Mouse (Mus musculus): ENCODE data around the gene Nemp1. TPM values are rescaled to one million over a fixed set of nuclear protein-coding genes. Genes with fewer than 3 reads are reported as not detected.

The Nemp1 gene
- polyA plus RNA-seq, 1 experiment from 2014 or later = 9.9 TPM

GRCm38 (mm10) chr10:127739083-127739660 lies 72.5 kb downstream of the Nemp1 start, which contains the start of gene Zbtb39:
Gene Zbtb39 (plus strand): TSS chr10:127739538.
- H3K4me3 ChIP-seq = peak within 1 kb of the TSS; percentile 100
- peaks cover 16% of the 10 kb centered on the region; the same call in 1 of the 2 replicates for H3K9me3 ChIP-seq
- peaks cover 13% of the 10 kb centered on the region for H3K27me3 ChIP-seq (ENCODE audit: poor library complexity, severe bottlenecking)
- WGBS = under 1% methylated on average over 59 of the region's 61 CpGs
- H3K36me3 ChIP-seq (replicated peaks) = peaks cover 33% of the 10 kb centered on the region
- H3K4me1 ChIP-seq = peaks cover 18% of the 10 kb centered on the region
- DNase-seq (ENCODE audit: extremely low spot score, low spot score) = peak; percentile 72
- peak within 1 kb of the TSS; percentile 97 for H3K27ac ChIP-seq

DNA sequence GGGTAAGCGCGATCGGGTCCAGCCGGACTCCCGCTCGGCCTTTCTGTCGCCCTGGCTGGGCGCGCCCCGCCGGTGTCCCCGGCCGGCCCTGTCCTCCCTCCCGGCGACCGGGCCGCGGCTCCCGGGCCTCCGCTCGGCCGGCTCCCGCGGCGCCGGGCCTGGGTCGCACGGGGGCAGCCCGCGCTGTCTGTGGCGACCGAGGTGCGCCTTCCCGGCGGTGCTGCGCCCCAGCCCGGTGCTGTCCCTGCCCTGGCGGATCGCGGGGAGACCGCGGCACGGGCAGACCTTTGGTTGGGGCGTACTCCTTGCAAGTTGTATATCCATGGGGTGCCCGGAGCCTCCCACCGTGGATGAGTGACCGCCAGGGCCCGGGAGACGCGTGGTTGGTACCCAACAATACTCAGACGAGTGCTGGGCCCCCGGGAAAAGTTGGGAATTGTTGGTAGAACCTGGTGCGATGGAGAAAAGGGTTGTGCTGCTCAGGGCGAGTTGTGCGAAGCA lies 73.0 kb downstream of the Nemp1 start:
- DNase-seq (ENCODE audit: extremely low spot score, low spot score) = peak; percentile 59
- peaks cover 38% of the 10 kb centered on the region for H3K36me3 ChIP-seq (replicated peaks)
- under 1% methylated on average over 55 of the region's 55 CpGs for WGBS
- peaks cover 11% of the 10 kb centered on the region for H3K27me3 ChIP-seq (ENCODE audit: poor library complexity, severe bottlenecking)
- H3K9me3 ChIP-seq = peaks cover 16% of the 10 kb centered on the region; the same call in 1 of the 2 replicates
- H3K4me3 ChIP-seq = peak overlapping the region; percentile 100
- peaks cover 18% of the 10 kb centered on the region for H3K4me1 ChIP-seq
- H3K27ac ChIP-seq = peak overlapping the region; percentile 97

GRCm38 (mm10) chr10:127744661-127745060 lies 78.0 kb downstream of the Nemp1 start:
- H3K36me3 ChIP-seq (replicated peaks) = peaks cover 81% of the 10 kb centered on the region

DNA sequence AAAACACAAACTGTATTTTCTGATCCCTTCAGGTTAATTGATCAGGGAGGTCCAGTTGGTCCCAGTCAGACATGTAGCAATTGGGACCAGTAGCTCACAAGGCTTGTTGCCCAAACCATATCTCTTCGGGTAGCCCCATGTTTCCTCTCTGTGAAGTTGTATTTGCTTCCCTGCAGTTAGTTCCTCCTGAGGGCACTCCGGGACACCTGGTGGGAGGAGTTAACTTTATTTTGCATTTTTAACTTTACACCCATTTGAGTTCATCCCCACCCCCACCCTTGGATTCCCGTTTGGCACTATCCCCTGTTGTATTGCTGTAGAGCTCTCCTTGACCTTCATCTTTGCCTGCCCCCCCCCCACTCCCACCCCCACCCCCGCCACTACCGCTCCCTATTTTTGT lies 79.2 kb downstream of the Nemp1 start:
- H3K9me3 ChIP-seq = peaks cover 11% of the 10 kb centered on the region; the same call in 1 of the 2 replicates

More at GRCm38 (mm10) chr10:127744661-127745060, 78.0 kb downstream of the Nemp1 start:
- H3K27me3 ChIP-seq (ENCODE audit: poor library complexity, severe bottlenecking) = no peaks in the 10 kb centered on the region; the same call in 1 of the 2 replicates
- H3K9me3 ChIP-seq = peaks cover 11% of the 10 kb centered on the region; the same call in 1 of the 2 replicates
- H3K27ac ChIP-seq = no peak overlapping the region
- DNase-seq (ENCODE audit: extremely low spot score, low spot score) = peak; percentile 58
- WGBS = 66% methylated on average over 5 of the region's 5 CpGs
- no peak overlapping the region for H3K4me3 ChIP-seq
- peaks cover 26% of the 10 kb centered on the region for H3K4me1 ChIP-seq

DNA sequence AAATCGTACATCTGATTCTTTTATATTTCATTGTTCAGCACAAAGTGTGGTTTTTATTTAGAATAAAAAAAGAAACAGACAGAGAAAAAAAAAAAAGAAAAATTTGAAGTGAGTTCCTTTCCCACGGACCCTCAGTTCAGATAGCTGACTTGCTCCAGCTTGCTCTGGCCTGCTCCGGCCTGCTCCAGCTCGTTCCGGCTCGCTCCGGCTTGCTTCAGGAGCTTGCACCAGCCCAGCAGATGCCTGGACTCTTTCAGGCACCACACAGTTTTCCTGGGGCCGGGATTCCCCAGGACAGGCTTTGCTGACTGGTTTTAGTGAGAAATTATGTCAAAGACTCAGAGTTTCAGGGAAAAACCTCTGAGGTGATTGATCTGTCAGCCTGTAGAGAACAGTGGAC lies 80.6 kb downstream of the Nemp1 start:
- Histone ChIP-seq H3K9me3 (peaks cover 11% of the 10 kb centered on the region; the same call in 1 of the 2 replicates), H3K4me3 (no peak overlapping the region), H3K27me3 (ENCODE audit: poor library complexity, severe bottlenecking) (no peaks in the 10 kb centered on the region; the same call in 1 of the 2 replicates), H3K4me1 (peaks cover 20% of the 10 kb centered on the region), H3K36me3 (replicated peaks) (peaks cover 72% of the 10 kb centered on the region), H3K27ac (no peak overlapping the region)
- no peak for DNase-seq (ENCODE audit: extremely low spot score, low spot score)
- 94% methylated on average over 8 of the region's 8 CpGs for WGBS

More for the DNA sequence above, 79.2 kb downstream of the Nemp1 start:
- no peak for DNase-seq (ENCODE audit: extremely low spot score, low spot score)
- peaks cover 85% of the 10 kb centered on the region for H3K36me3 ChIP-seq (replicated peaks)
- WGBS = 81% methylated on average over 5 of the region's 5 CpGs
- no peaks in the 10 kb centered on the region; the same call in 1 of the 2 replicates for H3K27me3 ChIP-seq (ENCODE audit: poor library complexity, severe bottlenecking)
- peaks cover 22% of the 10 kb centered on the region for H3K4me1 ChIP-seq
- H3K4me3 ChIP-seq = no peak overlapping the region
- H3K27ac ChIP-seq = no peak overlapping the region

GRCm38 (mm10) chr10:127748847-127749612 lies 82.3 kb downstream of the Nemp1 start:
- 0 out of 2 replicates have a peak overlapping the region, but pooled peaks have one; percentile 20 for H3K27ac ChIP-seq
- H3K4me1 ChIP-seq = peaks cover 20% of the 10 kb centered on the region
- H3K4me3 ChIP-seq = no peak overlapping the region
- WGBS = 23% methylated on average over 8 of the region's 8 CpGs
- peaks cover 54% of the 10 kb centered on the region for H3K36me3 ChIP-seq (replicated peaks)
- DNase-seq (ENCODE audit: extremely low spot score, low spot score) = no peak
- H3K9me3 ChIP-seq = no peaks in the 10 kb centered on the region
- H3K27me3 ChIP-seq (ENCODE audit: poor library complexity, severe bottlenecking) = no peaks in the 10 kb centered on the region; the same call in 1 of the 2 replicates

GRCm38 (mm10) chr10:127750136-127750777 lies 83.6 kb downstream of the Nemp1 start:
- H3K4me3 ChIP-seq = peak overlapping the region; percentile 37
- H3K27me3 ChIP-seq (ENCODE audit: poor library complexity, severe bottlenecking) = no peaks in the 10 kb centered on the region; the same call in 1 of the 2 replicates
- peaks cover 20% of the 10 kb centered on the region for H3K4me1 ChIP-seq
- no peak overlapping the region for H3K27ac ChIP-seq
- no peak for DNase-seq (ENCODE audit: extremely low spot score, low spot score)
- peaks cover 42% of the 10 kb centered on the region for H3K36me3 ChIP-seq (replicated peaks)
- whole genome bisulfite sequencing = 57% methylated on average over 24 of the region's 24 CpGs
- H3K9me3 ChIP-seq = no peaks in the 10 kb centered on the region

Other genes starting within 250 kb of the Nemp1 start
- gene Stac3, start 165.2 kb upstream of the Nemp1 start, polyA plus RNA-seq (2016; fragmentation: Nextera tagmentation; extraction: Ambion mirVana) = 0.30 and 0.41 TPM in 2 replicates
- 2.6 and 2.9 TPM in 2 replicates for gene Ndufa4l2, start 151.9 kb upstream of the Nemp1 start, polyA plus RNA-seq (2016; fragmentation: Nextera tagmentation; extraction: Ambion mirVana)
- 124 and 129 TPM in 2 replicates for gene Shmt2, start 144.5 kb upstream of the Nemp1 start, polyA plus RNA-seq (2016; fragmentation: Nextera tagmentation; extraction: Ambion mirVana)
- 3.0 and 9.5 TPM in 2 replicates for gene Nxph4, start 132.3 kb upstream of the Nemp1 start, polyA plus RNA-seq (2016; fragmentation: Nextera tagmentation; extraction: Ambion mirVana)
- gene Lrp1, start 45.8 kb upstream of the Nemp1 start, polyA plus RNA-seq (2016; fragmentation: Nextera tagmentation; extraction: Ambion mirVana) = 66.5 and 67.4 TPM in 2 replicates
- 7.3 and 7.7 TPM in 2 replicates for gene Stat6, start 23.9 kb upstream of the Nemp1 start, polyA plus RNA-seq (2016; fragmentation: Nextera tagmentation; extraction: Ambion mirVana)
- 5.6 and 6.2 TPM in 2 replicates for gene Nab2, start 1.7 kb downstream of the Nemp1 start, polyA plus RNA-seq (2016; fragmentation: Nextera tagmentation; extraction: Ambion mirVana)
- gene Myo1a, start 38.3 kb downstream of the Nemp1 start, polyA plus RNA-seq (2016; fragmentation: Nextera tagmentation; extraction: Ambion mirVana) = 0.40 and 0.44 TPM in 2 replicates
- not detected in 2 replicates for gene Tac2, start 57.6 kb downstream of the Nemp1 start, polyA plus RNA-seq (2016; fragmentation: Nextera tagmentation; extraction: Ambion mirVana)
- gene Zbtb39, start 72.6 kb downstream of the Nemp1 start, polyA plus RNA-seq (2016; fragmentation: Nextera tagmentation; extraction: Ambion mirVana) = 4.4 and 5.3 TPM in 2 replicates
- 0.30 and 0.44 TPM in 2 replicates for gene Gpr182, start 84.8 kb downstream of the Nemp1 start, polyA plus RNA-seq (2016; fragmentation: Nextera tagmentation; extraction: Ambion mirVana)
- not detected in 2 replicates for gene Rdh1, start 92.8 kb downstream of the Nemp1 start, polyA plus RNA-seq (2016; fragmentation: Nextera tagmentation; extraction: Ambion mirVana)
- not detected in 2 replicates for gene Rdh16f1, start 92.9 kb downstream of the Nemp1 start, polyA plus RNA-seq (2016; fragmentation: Nextera tagmentation; extraction: Ambion mirVana)
- 0.15 and 0.20 TPM in 2 replicates for gene Rdh9, start 109.5 kb downstream of the Nemp1 start, polyA plus RNA-seq (2016; fragmentation: Nextera tagmentation; extraction: Ambion mirVana)
- gene Rdh16, start 134.3 kb downstream of the Nemp1 start, polyA plus RNA-seq (2016; fragmentation: Nextera tagmentation; extraction: Ambion mirVana) = not detected in 2 replicates
- not detected in 2 replicates for gene Rdh19, start 183.0 kb downstream of the Nemp1 start, polyA plus RNA-seq (2016; fragmentation: Nextera tagmentation; extraction: Ambion mirVana)
- gene Rdh16f2, start 199.6 kb downstream of the Nemp1 start, polyA plus RNA-seq (2016; fragmentation: Nextera tagmentation; extraction: Ambion mirVana) = not detected in 2 replicates
- gene Rdh7, start 221.9 kb downstream of the Nemp1 start, polyA plus RNA-seq (2016; fragmentation: Nextera tagmentation; extraction: Ambion mirVana) = not detected in 2 replicates
- gene Sdr9c7, start 231.6 kb downstream of the Nemp1 start, polyA plus RNA-seq (2016; fragmentation: Nextera tagmentation; extraction: Ambion mirVana) = not detected in 2 replicates